Mouse (Mus musculus): ENCODE measurements around the gene Ppm1f. TPM values are rescaled to one million over a fixed set of nuclear protein-coding genes. Genes with fewer than 3 reads are reported as not detected.

The Ppm1f gene
- polyA plus RNA-seq, 1 experiment from 2014 or later: 29.2 TPM

Other genes starting within 250 kb of the Ppm1f start
- gene Olfr19, start 220.1 kb upstream of the Ppm1f start, polyA plus RNA-seq (2016; fragmentation: Nextera tagmentation; extraction: Ambion mirVana): not detected in 2 replicates
- gene Spag6l, start 67.0 kb upstream of the Ppm1f start, polyA plus RNA-seq (2016; fragmentation: Nextera tagmentation; extraction: Ambion mirVana): 0.13 TPM in 1 of 2 replicates, not detected in the other
- gene Igll1, start 32.5 kb upstream of the Ppm1f start, polyA plus RNA-seq (2016; fragmentation: Nextera tagmentation; extraction: Ambion mirVana): not detected in 2 replicates
- 53.4 and 55.6 TPM in 2 replicates for gene Top3b, start 25.7 kb upstream of the Ppm1f start, polyA plus RNA-seq (2016; fragmentation: Nextera tagmentation; extraction: Ambion mirVana)
- gene Vpreb1, start 25.6 kb upstream of the Ppm1f start, polyA plus RNA-seq (2016; fragmentation: Nextera tagmentation; extraction: Ambion mirVana): 1.6 and 1.8 TPM in 2 replicates
- 127 and 153 TPM in 2 replicates for gene Mapk1, start 86.9 kb downstream of the Ppm1f start, polyA plus RNA-seq (2016; fragmentation: Nextera tagmentation; extraction: Ambion mirVana)
- gene Ypel1, start 173.2 kb downstream of the Ppm1f start, polyA plus RNA-seq (2016; fragmentation: Nextera tagmentation; extraction: Ambion mirVana): 16.6 and 27.6 TPM in 2 replicates
- 114 and 125 TPM in 2 replicates for gene Ppil2, start 214.8 kb downstream of the Ppm1f start, polyA plus RNA-seq (2016; fragmentation: Nextera tagmentation; extraction: Ambion mirVana)
- gene 2610318N02Rik, start 228.7 kb downstream of the Ppm1f start, polyA plus RNA-seq (2016; fragmentation: Nextera tagmentation; extraction: Ambion mirVana): 56.0 and 84.9 TPM in 2 replicates
- gene Sdf2l1, start 235.9 kb downstream of the Ppm1f start, polyA plus RNA-seq (2016; fragmentation: Nextera tagmentation; extraction: Ambion mirVana): 115 and 145 TPM in 2 replicates
- gene Ydjc, start 248.2 kb downstream of the Ppm1f start, polyA plus RNA-seq (2016; fragmentation: Nextera tagmentation; extraction: Ambion mirVana): 5.6 and 9.8 TPM in 2 replicates